Mouse (Mus musculus): Measurements from ENCODE around the gene Fam167b.

GRCm38 (mm10) chr4:129580347-129580746 is 2.0 kb upstream of the Fam167b start:
- TF ChIP-seq CTCF (IDR thresholded peaks at IDR 0.05; ENCODE audit: control insufficient read depth, insufficient read depth, insufficient replicate concordance, low read depth, low read length) (no peak), POLR2A (IDR thresholded peaks at IDR 0.05; ENCODE audit: control insufficient read depth, low read depth, low read length) (no peak)

Measured in testis, adult 2 months (tissue).